Mouse (Mus musculus): ENCODE measurements around the gene Cryba4.

DNA sequence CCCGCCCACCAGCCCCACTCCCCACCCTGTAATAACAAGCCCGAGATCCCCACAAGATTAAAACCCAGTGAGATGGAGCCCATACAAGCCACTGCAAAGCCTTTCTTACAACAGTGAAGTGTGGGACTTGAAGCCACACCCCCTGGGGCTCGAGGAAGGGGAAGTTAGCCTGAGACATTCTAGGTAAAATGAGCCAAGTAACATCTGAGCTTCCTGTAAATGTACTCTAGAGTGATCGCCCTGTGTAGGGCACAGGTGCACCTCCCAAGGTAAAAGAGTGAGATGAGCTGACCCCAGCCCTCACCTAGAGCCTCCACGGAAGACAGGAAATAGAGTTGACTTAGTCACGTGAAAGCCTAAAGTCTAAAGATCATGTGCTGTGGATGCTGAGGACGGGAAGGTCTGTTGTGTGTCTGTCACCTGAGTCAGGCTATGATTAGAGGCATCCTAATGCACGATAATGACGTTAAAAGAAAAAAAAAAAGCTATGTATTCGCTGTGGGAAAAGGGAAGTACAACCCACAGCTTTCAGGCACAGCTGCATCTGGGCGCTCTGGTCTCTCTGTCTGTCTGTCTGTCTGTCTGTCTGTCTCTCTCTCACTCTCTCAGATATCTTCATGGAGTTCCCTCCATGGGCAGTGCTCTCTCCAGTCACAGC, 34.8 kb upstream of the Cryba4 start:
- TF ChIP-seq POLR2A (IDR thresholded peaks at IDR 0.05; ENCODE audit: insufficient read depth, low read depth, low read length) (no peak), EP300 (IDR thresholded peaks at IDR 0.05; ENCODE audit: insufficient read depth, low read depth, low read length) (no peak)

Measured in heart, adult 2 months (tissue).